Mouse (Mus musculus) common myeloid progenitor, adult 5-6 weeks (primary cell): ENCODE results near the gene Cep250. TPM values are rescaled to one million over a fixed set of nuclear protein-coding genes. Genes with fewer than 3 reads are reported as not detected.

ENCODE experiments used
- total RNA-seq: library from RNA; stranded (forward); fragments of 200-1000, 187-1606 nt; gene quantifications from 2 replicates; pipeline ENCODE4 v1.2.3, GENCODE M21; 2017

Gene Cep250
- total RNA-seq, 1 experiment from 2014 or later = 46.4 TPM

Other genes with a start within 250 kb of the Cep250 start
- 27.8 and 36.5 TPM in 2 replicates for gene Edem2, start 227.0 kb upstream of the Cep250 start, total RNA-seq
- not detected in 2 replicates for gene Gm17581, start 220.6 kb upstream of the Cep250 start, total RNA-seq
- gene Procr, start 205.3 kb upstream of the Cep250 start, total RNA-seq = 0.39 and 3.4 TPM in 2 replicates
- 0.32 TPM in 1 of 2 replicates, not detected in the other for gene Mmp24, start 181.1 kb upstream of the Cep250 start, total RNA-seq
- gene BC029722, start 137.0 kb upstream of the Cep250 start, total RNA-seq = 12.5 and 15.3 TPM in 2 replicates
- 49.4 and 83.3 TPM in 2 replicates for gene Eif6, start 129.5 kb upstream of the Cep250 start, total RNA-seq
- not detected in 2 replicates for gene Fam83c, start 121.6 kb upstream of the Cep250 start, total RNA-seq
- 58.5 and 105 TPM in 2 replicates for gene Uqcc1, start 26.1 kb upstream of the Cep250 start, total RNA-seq
- gene Gm15557, start 15.7 kb upstream of the Cep250 start, total RNA-seq = not detected in 2 replicates
- not detected in 2 replicates for gene Gdf5, start 11.1 kb upstream of the Cep250 start, total RNA-seq
- 4.3 TPM in 1 of 2 replicates, not detected in the other for gene 6430550D23Rik, start 51.5 kb downstream of the Cep250 start, total RNA-seq
- 55.3 and 84.7 TPM in 2 replicates for gene Ergic3, start 51.6 kb downstream of the Cep250 start, total RNA-seq
- not detected in 2 replicates for gene Fer1l4, start 96.5 kb downstream of the Cep250 start, total RNA-seq
- 2.4 and 2.6 TPM in 2 replicates for gene Spag4, start 108.7 kb downstream of the Cep250 start, total RNA-seq
- 19.7 and 22.7 TPM in 2 replicates for gene Cpne1, start 155.5 kb downstream of the Cep250 start, total RNA-seq
- gene Rbm12, start 155.5 kb downstream of the Cep250 start, total RNA-seq = 41.2 and 51.7 TPM in 2 replicates
- 32.1 and 33.0 TPM in 2 replicates for gene Gm28036, start 170.6 kb downstream of the Cep250 start, total RNA-seq
- 15.8 and 28.5 TPM in 2 replicates for gene Romo1, start 187.6 kb downstream of the Cep250 start, total RNA-seq
- gene Nfs1, start 187.7 kb downstream of the Cep250 start, total RNA-seq = 43.2 and 47.0 TPM in 2 replicates
- 689 and 779 TPM in 2 replicates for gene Rbm39, start 223.8 kb downstream of the Cep250 start, total RNA-seq
- gene Phf20, start 240.0 kb downstream of the Cep250 start, total RNA-seq = 75.0 and 79.0 TPM in 2 replicates